Mouse (Mus musculus) gastrocnemius, postnatal 36 days (tissue): ENCODE results near the gene Fam8a1. TPM values are rescaled to one million over a fixed set of nuclear protein-coding genes. Genes with fewer than 3 reads are reported as not detected.

Experiments
- DNase-seq, 2 experiments: peaks; one replicate each; pipeline ENCODE4 v3.0.0; 2022
- intact Hi-C: fragments of 180-260 bp; cut with DNase I; formaldehyde crosslinking; loops from one replicate; pipeline ENCODE4 v1.15.1; 2025
- total RNA-seq, 2 experiments: library from RNA; stranded (reverse); gene quantifications; 2 replicates each; pipeline ENCODE4 v1.2.3; 2021

The Fam8a1 gene
- total RNA-seq, 2 experiments from 2014 or later = 22.4 to 25.4 TPM

DNA sequence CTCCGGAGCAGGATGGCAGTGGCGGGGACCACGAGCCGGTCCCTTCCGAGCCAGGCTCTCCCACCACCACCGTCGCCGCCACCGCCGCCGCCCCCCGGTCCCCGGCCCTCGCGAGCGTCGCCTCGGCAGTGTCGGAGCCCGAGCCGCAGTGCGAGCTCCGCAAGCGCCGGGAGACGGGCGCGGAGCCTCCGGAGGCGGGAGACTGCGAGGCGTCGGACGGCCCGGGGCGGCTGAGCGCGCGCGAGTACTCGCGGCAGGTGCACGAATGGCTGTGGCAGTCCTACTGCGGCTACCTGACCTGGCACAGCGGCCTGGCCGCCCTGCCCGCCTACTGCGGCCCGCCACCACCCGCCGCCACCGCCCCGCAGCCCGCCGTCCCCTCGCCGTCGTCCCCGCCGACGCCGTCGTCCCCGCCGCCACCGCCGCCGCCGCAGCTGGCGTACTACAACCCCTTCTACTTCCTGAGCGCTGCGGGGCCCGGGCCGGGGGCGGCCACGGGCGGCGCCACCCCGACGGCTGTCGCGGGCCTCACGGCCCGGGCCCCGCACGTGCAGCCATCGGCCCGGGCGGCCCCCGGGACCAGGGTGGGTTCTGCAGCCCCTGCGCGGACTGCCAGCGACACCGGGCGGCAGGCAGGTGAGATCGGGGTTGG is 424 bp downstream of the Fam8a1 start:
- DNase-seq = no peak
- intact Hi-C loops = no loop called here

- intact Hi-C loops = no loop called here
- DNase-seq = no peak
Observed at GRCm38 (mm10) chr13:46670514-46670913, 1.2 kb downstream of the Fam8a1 start.

DNA sequence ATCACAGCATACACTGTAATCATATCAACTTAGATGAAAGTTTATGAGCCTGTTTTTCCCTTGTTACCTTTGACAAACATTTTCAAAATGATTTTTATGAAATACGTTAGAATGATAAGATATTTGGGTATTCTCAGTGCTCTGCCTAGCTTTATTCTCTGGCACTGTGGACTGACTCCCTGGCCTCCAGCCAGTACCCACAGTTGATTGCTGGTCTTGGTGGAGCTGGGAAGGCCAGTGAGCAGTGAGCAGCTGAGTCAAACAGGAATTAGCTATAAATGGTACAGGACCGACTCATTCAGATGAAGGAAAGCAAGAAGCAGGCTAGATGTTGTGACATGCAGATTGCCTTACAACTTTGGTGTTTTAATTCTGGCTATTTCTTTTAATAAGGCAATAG is 5.3 kb downstream of the Fam8a1 start:
- DNase-seq = no peak
- intact Hi-C loops = no loop called here

DNA sequence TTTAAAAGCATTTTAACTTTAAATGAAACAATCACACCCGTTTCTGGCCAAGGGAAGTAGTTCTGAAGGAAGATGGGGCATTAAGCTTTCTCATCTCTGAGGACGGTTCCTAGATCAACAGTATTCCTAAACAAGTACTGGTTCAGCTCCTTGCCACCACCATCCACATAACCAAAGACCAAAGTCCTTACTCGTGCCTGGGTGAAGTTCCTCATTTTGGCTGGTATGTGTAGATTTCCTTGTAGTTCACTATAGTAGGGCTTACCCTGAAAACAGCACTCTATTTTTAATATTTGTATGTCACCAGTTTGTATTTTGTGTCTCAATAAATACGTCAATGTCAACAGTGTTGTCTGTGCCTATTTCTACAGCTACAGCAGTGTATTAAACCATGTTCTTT is 8.4 kb downstream of the Fam8a1 start:
- no peak for DNase-seq
- intact Hi-C loops = no loop called here

DNA sequence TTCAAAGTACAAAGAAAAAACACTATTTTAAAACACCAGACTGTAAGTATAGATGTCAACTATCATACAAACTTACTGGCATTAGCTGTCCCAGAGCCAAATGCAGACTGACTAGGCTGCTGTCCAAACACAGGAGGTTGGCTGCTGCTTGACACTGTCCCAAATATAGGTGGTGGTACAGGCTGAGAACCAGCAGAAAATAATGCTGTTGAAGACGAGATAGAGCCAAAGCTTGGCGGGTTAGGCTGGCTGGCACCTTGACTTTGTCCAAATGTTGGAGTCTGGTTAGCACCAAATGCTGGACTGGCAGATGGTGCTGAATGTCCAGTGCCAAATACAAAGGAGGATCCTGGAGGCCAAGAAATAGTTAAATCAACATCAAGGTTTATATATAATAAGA is 13.6 kb downstream of the Fam8a1 start:
- no peak for DNase-seq
- intact Hi-C loops = loop anchor here (5.0 kb wide), 1 partner anchor 34 kb away; no protein-coding TSS in a partner anchor

DNA sequence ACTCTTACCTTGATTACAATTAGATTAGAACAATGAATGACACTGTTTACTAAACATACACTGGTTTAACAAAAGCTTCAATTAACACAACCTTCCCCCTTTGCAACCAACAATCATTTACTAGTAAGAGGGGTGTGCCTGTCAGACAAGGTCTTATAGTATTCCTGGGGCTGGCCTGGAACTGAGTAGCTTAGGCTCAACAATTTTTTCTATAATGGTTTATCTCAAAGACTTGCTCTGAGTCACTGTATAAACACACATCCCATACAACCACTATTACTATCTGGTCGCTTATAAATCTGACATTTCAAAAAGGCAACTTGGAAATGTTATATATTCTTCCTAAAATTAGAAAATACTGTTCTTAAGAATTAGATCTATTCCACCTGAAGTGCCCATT is 14.0 kb downstream of the Fam8a1 start:
- intact Hi-C loops = loop anchor here (5.0 kb wide), 1 partner anchor 34 kb away; no protein-coding TSS in a partner anchor
- no peak for DNase-seq

GRCm38 (mm10) chr13:46690559-46691241 is 21.4 kb downstream of the Fam8a1 start:
- no peak for DNase-seq
- intact Hi-C loops = no loop called here

DNA sequence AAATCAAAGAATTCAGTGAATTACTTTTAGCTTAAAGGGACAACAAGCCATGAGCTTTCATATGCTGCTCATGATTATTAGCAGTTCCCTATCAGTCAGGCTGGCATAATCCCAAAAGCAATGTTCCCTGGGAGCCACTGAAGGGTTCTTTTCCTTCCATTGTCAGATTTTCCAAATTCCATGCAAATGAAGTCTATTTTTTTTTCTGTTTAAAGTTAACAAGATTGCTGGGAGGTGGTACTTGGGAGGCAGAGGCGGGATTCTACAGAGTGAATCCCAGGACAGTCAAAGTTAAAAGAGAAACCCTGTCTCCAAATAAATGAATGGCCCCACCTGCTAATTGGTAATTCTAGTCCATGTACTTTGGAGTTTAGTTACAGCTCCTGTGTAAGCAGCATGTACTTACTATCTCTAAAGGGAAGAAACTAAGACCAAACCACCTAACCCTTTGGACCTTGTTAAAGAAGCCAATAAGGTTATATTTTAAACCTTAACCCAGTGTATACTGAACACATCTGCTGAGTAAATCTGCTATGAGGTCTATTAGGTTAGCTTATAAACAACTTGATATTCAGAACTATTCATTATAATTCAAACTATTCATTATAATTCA is 26.1 kb downstream of the Fam8a1 start:
- intact Hi-C loops = no loop called here
- no peak for DNase-seq

- DNase-seq = no peak
- intact Hi-C loops = no loop called here
Observed at GRCm38 (mm10) chr13:46695932-46696331, 26.6 kb downstream of the Fam8a1 start.

GRCm38 (mm10) chr13:46696788-46697187 is 27.5 kb downstream of the Fam8a1 start:
- intact Hi-C loops = no loop called here
- DNase-seq = no peak

GRCm38 (mm10) chr13:46699372-46699771 is 30.1 kb downstream of the Fam8a1 start:
- intact Hi-C loops = no loop called here
- no peak for DNase-seq

DNA sequence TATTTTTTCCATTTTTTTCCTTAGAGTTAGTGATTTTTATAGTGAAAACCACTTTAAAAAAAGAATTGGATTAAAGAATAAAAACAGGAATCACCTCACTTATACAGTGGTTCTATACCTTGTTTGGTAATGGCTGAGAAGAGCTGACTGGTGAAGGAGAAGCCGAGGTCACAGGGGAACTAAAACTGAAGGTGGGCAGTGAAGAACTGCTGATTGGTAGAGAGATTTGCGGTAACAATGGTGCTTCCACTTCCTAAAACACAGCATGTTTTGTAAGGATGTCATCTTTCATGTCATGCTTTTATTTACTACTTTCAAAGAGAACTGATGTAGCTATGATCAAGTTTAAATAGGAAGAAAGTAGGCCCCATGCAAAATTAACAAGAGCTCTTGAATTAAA is 32.2 kb downstream of the Fam8a1 start:
- intact Hi-C loops = no loop called here
- no peak for DNase-seq

DNA sequence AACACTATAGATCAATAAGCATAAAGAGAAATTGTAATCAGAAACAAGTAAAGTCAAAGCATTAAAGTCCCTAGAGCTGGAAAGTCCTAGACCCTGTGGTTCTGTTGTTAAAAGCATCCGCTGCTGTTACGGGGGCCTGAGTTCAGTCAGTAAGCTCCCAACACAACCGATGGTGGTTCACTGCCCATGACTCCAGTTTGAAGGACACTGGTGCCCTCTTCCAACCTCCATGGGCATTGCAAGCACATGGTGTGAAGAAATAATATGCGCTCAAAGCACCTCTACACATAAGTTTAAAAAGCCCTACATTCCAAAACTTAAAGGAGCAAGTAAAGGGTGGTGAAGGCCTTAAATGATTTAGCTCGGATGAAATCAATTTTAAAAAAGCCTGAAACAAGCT is 33.8 kb downstream of the Fam8a1 start:
- intact Hi-C loops = no loop called here
- DNase-seq = no peak

GRCm38 (mm10) chr13:46713486-46713885 is 44.2 kb downstream of the Fam8a1 start:
- no peak for DNase-seq
- intact Hi-C loops = no loop called here

- DNase-seq = no peak
- intact Hi-C loops = loop anchor here (5.0 kb wide), 1 partner anchor 34 kb away; no protein-coding TSS in a partner anchor
Observed at GRCm38 (mm10) chr13:46715976-46716639, 46.8 kb downstream of the Fam8a1 start.

GRCm38 (mm10) chr13:46718893-46719400 is 49.6 kb downstream of the Fam8a1 start:
- intact Hi-C loops = loop anchor here (5.0 kb wide), 1 partner anchor 37 kb away; no protein-coding TSS in a partner anchor
- DNase-seq = no peak

DNA sequence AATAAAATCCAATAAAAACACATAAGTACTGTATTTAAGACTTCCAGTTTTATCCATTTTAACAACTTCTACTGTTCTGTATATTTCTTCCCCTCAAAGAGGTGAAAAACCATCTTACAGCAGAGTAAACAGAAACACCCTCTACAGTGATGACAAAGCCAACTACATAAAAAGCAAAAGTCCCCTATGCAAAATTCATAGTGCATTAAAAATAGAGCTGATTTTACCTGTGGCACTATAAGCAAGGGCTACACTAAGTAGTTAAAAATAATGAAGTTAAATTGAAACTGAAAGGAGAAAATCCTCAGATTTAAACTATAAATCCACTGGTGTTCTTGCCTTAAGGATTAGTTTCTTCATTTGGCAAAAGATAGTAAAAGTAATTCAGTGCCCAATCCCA is 51.7 kb downstream of the Fam8a1 start:
- no peak for DNase-seq
- intact Hi-C loops = loop anchor here (5.0 kb wide), 1 partner anchor 296 kb away; no protein-coding TSS in a partner anchor

DNA sequence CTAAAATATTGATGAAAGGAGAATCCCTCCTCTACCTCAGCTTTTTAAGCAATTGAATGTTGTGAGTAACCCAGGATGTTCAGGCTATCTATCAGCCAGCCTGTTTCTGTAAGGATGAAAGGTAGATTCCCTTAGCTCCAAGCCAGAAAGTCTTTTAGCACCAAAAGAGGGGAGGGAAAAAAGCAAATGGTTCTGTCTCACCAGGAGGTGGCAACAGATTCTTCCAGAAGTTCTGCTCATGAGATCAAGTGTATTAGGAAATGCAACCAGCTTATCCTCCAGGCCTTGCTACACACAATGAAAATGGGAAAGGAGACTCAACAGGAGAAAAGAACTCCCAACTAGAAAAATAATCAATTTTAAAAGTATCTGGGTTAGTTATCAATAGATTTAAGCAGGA is 55.0 kb downstream of the Fam8a1 start:
- no peak for DNase-seq
- intact Hi-C loops = loop anchor here (5.0 kb wide), 1 partner anchor 293 kb away; no protein-coding TSS in a partner anchor

DNA sequence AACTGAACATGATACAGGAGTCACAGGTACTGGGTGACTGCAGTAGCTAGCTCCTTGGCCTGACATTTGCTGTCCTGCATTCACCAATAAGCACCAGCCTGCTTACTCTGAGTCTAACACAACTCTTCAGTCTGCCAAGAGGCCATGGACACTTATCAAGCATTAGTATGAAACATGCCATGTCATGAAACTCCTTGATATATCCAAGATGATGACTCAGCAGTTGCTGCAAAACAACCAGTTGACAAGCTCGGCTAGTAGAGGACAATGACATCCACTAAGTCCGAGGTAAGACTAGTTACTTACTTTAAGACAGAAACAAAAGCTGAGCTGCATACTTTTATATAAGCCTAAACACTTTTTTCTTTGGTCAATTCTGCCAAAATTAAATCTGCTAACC is 55.9 kb downstream of the Fam8a1 start:
- intact Hi-C loops = no loop called here
- DNase-seq = no peak

DNA sequence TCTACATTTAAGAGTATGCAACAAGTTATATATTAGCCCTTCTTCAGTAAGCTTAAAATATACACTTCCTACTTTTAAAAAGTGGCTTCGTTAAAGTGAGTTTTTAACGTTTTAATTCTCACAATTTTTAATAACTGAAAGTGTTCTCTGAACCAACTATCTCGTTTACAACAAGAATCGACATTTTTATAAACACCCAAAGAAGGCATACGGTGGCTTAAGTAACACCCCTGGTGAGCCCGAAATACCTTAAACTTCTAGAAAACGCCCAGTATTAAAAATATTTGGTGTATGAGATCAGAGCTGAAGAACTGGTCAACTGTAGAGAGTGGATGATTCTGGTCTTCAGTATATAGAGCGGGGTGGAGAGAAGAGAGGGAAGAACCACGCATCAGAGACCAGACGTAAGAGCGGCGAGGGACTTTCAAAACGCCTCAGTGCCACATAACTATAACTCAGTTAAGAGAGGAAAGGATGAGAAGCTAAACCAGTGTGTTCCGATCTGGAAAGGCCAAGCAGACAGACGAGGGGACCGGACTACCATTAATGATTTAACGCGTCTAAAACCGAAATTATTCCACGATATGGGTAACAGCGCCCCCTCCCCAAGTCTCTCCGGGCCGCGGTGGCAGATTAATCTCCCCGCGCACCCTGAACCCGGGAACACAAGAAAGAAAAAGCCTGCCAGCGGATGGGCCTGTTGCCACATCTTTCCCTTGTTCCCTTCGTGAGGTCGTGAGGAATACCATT is 57.1 kb downstream of the Fam8a1 start:
- DNase-seq = no peak
- intact Hi-C loops = no loop called here
